Mouse (Mus musculus): ENCODE data around the gene Fam47e. TPM values are rescaled to one million over a fixed set of nuclear protein-coding genes. Genes with fewer than 3 reads are reported as not detected.

Gene Fam47e
- total RNA-seq, 2 experiments from 2014 or later = not detected

GRCm38 (mm10) chr5:92602691-92603690, 48.1 kb downstream of the Fam47e start, which contains the start of gene Stbd1:
Stbd1 (plus strand) TSS chr5:92603041.
- peak; percentile 66 to 74 for DNase-seq (ENCODE audit: low spot score in 2 of 2)

DNA sequence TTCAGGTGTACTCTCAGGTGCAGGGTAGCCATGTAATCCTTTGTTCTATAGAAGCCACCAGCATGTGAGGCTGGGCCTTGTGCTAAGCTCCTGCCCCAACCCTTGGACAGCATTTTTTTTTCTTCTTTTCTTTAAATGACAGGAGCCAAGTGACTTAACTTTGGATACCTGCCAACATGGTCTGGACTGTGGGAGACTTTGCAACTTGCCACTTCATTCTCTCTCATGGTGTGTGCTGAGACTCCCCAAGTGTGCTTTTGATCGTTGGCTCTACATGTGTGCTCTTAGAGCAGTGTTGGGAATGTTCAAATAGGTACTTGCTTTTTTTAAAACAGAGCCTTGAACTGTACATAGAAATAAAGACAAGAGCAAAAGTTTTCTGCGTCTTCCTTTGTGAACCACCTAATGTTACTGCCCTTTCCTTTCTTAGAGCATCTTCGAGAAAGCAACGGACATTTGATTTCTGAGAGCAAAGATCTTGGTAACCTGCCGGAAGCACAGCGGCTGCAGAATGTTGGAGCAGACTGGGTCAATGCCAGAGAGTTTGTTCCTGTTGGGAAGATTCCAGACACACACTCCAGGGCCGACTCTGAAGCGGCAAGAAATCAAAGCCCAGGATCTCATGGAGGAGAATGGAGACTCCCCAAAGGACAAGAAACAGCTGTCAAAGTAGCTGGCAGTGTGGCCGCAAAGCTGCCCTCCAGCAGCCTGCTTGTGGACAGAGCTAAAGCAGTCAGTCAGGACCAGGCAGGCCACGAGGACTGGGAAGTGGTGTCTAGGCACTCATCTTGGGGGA, 49.8 kb downstream of the Fam47e start:
- DNase-seq (ENCODE audit: low spot score in 2 of 2) = peak in 1 of 2 experiments; percentile 31

DNA sequence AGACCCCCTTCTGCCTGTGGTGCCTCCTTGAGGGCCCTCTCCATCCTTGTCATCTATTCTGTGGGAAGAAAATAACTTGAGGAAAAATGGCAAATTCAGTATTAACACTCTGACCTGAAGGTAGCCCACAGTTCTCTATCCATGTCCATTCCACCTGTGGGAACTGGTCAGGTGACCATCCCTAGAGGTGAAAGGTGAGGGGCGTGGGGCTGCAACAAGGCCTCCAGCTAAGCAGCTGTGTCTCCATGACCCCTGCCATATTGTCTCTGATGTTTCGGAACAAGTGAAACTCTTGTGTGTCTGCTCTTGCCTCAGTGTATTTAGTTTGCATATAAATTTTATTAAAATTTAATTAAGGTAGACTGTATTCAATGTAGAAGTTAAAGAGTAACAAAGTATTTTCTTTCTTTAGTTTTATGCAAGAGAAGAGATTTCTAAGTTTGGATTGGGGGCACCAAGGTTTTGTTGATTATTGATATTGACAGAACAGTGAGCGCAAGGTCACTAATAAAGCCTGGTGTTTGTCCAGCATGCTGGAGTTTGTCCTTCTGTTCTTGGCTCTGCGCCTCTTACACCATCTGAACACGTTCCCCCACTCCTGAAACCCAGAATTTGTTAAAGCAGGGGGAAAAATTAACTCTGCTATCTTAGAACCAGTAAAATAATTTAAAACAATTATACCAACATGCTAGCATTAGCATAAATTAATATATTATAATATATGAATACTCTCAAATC, 52.8 kb downstream of the Fam47e start:
- no peak for DNase-seq (ENCODE audit: low spot score in 2 of 2)

DNA sequence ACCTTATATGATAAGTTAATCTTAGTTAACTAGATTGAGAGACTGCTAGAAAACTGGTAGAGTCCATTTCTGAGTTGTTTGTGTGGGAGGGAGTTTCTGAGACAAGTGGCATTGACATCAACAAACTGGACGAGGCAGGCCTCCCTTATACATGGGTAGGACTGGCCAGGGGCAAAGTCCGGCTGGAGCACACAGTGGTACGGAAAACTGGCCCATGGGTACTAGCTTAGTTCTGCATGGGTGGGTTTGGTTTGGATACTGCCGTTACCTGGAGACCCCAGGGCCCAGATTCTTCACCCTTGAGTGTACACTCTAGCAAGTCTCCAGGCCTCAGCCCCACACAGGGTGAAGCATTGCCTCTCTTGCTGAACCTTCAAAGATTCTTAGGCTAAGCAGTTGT, 57.9 kb downstream of the Fam47e start:
- no peak for DNase-seq (ENCODE audit: low spot score in 2 of 2)

- DNase-seq (ENCODE audit: low spot score in 2 of 2) = no peak
Measured at GRCm38 (mm10) chr5:92621883-92622282, 67.0 kb downstream of the Fam47e start.

GRCm38 (mm10) chr5:92627896-92628295, 73.0 kb downstream of the Fam47e start:
- no peak for DNase-seq (ENCODE audit: low spot score in 2 of 2)

- DNase-seq (ENCODE audit: low spot score in 2 of 2) = no peak
Measured at GRCm38 (mm10) chr5:92633526-92633925, 78.7 kb downstream of the Fam47e start.

DNA sequence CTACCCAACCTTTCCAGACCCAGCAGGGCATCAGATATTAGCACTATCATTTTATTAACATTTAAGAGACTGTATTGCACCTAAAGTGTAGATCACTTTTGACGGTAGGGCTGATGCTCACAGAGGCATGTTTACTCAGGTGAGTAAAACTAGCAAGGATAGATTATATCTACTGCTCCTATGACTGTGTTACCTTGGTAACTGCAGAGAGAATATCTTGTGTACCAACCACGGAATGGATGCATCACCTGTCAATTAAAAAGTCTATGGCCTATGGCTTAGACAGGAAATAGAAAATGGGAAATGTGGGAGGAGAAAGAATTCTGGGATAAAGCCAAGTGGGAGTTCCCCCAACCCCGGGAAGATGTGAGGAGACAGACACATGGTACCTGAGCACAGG, 80.0 kb downstream of the Fam47e start:
- no peak for DNase-seq (ENCODE audit: low spot score in 2 of 2)

GRCm38 (mm10) chr5:92635891-92636290, 81.0 kb downstream of the Fam47e start:
- DNase-seq (ENCODE audit: low spot score in 2 of 2) = no peak

- no peak for DNase-seq (ENCODE audit: low spot score in 2 of 2)
Measured at GRCm38 (mm10) chr5:92640861-92641260, 86.0 kb downstream of the Fam47e start.

Other genes starting within 250 kb of the Fam47e start
- 10 to 100 TPM; 25.5 to 28.4 TPM for gene Sdad1, start 244.6 kb upstream of the Fam47e start, total RNA-seq (2021)
- 1 to 10 TPM; 5.0 to 8.4 TPM for gene Cxcl9, start 227.0 kb upstream of the Fam47e start, total RNA-seq (2021)
- 100 to 1,000 TPM; 257 to 310 TPM for gene Art3, start 223.2 kb upstream of the Fam47e start, total RNA-seq (2021)
- gene Cxcl10, start 206.2 kb upstream of the Fam47e start, total RNA-seq (2021) = 1 to 10 TPM in 1 of 2 experiments, under 1 TPM in 1; 0.76 to 1.0 TPM
- gene Nup54, start 119.8 kb upstream of the Fam47e start, total RNA-seq (2021) = 10 to 100 TPM; 22.6 to 25.6 TPM
- 10 to 100 TPM; 90.2 to 96.8 TPM for gene Scarb2, start 48.2 kb upstream of the Fam47e start, total RNA-seq (2021)
- 100 to 1,000 TPM; 228 to 257 TPM for gene Stbd1, start 48.0 kb downstream of the Fam47e start, total RNA-seq (2021)
- under 1 TPM; 0.10 to 0.25 TPM for gene Ccdc158, start 120.2 kb downstream of the Fam47e start, total RNA-seq (2021)
- 10 to 100 TPM in 1 of 2 experiments, 1 to 10 TPM in 1; 8.9 to 11.0 TPM for gene Shroom3, start 128.4 kb downstream of the Fam47e start, total RNA-seq (2021)